Mouse (Mus musculus) gastrocnemius, adult 8-10 months (tissue): ENCODE measurements at regions not wholly inside any gene's neighbourhood (a gene's known extent, or its start where the extent isn't known, plus 50 kb on each side); places are given as distances from the start of the nearest gene placed in this dataset.
"Not testable (repeated sequence)": the region's sequence is repeated elsewhere in the genome, so short reads cannot be mapped to it uniquely, and the experiment has no call there.

ENCODE experiments used
- DNase-seq, 2 experiments: peaks; one replicate each; pipeline ENCODE4 v3.0.0; 2022; ENCODE audit warnings: low spot score in 2 of 2

DNA sequence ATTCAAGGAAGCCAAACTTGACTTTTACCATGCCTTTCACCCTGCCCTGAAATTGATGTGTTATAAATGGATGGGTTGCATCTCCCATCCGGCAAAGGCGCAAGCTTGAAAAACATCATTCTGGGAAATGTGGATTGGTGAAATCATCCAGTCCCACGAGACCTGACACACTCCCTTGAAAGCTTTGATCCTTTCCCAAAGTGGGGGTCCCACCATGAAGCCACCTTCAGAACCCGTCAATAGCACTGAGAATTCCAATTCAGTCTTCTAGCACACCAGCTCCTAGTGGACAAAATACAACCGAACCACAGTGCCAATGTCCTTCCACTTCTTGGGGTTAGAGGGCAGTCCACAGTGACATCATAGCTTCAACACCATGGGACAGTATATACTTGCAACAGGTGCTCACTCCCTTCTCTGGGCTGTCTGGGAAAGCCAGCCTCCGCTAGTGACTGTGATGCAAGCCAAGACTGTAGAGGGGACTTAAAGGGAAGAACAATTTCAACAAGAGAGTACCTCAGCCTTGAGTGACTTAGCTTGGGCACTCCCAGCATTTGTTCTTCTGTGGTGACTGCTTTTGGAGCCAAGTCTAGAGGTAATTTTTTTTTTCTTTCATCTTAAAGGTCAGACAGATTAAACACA, 126.6 kb upstream of the Gmds start:
- DNase-seq, result no peak

GRCm38 (mm10) chr13:32454419-32455146, 116.0 kb upstream of the Gmds start:
- no peak for DNase-seq

- peak; percentile 59 to 84 for DNase-seq
These were observed 111.3 kb upstream of the Gmds start for GRCm38 (mm10) chr13:32449710-32450417.

DNA sequence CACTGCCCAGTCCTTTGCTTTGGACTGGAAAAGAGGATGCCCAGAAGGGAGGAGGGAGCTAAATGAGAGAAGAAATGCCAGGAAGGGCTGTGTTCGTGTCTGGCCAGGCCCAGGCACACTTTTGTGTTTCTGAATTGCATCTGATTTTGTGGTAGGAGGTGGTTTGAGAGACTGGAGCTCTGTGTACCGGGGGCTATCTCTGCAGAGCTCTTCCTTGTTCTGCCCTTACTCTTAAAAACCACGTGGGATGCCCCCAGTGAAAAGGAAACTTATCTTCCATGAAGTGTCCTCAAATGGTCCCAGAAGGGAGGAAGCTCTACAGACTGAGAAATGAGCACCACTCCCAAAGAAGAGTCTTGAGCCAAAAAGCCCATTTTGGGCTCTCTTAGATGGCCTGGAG, 106.0 kb upstream of the Gmds start:
- no peak for DNase-seq

GRCm38 (mm10) chr13:32442025-32442424, 103.5 kb upstream of the Gmds start:
- DNase-seq, result no peak

- DNase-seq, result no peak
These were observed 96.6 kb upstream of the Gmds start for GRCm38 (mm10) chr13:32435136-32435535.

- DNase-seq, result no peak
These were observed 89.9 kb upstream of the Gmds start for GRCm38 (mm10) chr13:32428482-32428881.

DNA sequence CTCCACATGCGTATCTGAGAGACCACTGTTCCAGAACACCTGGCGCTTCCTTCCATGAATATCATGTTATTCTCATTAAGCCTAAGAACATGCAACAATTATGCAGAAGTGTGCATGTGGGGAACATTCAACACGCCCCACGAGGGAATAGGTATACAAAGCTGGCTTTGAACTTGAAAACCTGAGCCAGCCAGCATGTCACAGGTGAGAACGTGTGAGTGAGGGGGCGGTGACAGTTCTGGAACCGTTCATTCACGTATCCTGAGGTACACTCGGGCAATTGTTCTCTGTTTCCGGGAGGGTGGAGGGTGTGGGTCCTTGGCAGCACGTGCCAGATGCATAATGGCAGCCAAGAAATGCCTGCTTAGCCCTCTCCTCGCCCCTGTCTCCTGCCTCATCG, 88.4 kb upstream of the Gmds start:
- no peak for DNase-seq

- no peak for DNase-seq
These were observed 87.7 kb upstream of the Gmds start for GRCm38 (mm10) chr13:32426199-32426598.

DNA sequence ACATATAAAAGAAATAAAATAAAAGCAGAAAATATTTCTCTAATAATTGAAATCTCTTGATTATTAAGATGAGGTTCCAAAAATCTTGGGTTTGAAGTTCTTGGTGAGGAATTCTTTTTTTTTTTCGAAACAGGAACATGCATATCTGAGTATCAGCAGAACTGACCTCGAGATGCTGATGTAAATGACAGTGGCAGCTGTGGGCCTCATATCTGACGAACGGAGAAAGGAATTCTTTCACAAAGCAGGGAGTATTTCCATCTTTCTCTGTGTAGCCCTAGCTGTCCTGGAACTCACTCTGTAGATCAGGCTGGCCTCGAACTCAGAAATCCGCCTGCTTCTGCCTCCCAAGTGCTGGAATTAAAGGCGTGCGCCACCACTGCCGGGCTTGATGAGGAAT, 86.0 kb upstream of the Gmds start:
- DNase-seq, result not testable (repeated sequence)

DNA sequence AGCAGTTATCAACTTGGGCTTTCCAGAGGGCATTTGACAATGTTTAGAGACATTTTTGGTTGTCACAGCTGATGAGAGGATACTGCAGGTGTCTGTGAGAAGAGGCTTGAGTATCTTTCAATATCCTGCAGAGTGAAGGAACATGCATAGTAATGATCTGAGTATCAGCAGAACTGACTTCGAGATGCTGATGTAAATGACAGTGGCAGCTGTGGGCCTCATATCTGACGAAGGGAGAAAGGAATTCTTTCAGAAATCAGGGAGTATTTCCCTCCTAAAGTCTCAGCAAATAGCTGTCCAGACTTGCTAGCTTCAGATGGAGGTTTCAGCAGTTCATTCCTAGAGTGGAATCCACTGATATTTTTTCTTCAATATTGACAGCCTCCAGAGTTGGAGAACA, 83.9 kb upstream of the Gmds start:
- DNase-seq, result no peak

DNA sequence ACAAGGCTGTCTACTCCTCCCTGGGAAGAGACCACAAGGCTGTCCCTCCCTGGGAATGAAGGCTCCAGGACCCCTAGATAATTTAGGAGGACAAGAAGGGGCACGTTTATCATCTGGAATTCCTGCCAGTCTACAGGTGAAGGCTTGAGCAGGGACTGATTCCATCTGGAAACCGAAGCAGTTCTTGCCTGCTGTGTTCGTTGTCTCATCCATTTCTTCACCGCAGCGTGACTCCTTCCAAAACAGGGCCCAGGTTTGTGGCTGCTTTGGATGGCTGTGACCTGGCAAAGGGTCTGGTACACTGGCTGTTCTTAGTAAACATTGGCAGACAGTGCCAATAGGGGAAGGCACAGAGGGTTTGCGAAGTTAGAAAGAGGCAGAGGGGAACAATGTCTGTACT, 80.8 kb upstream of the Gmds start:
- no peak for DNase-seq

GRCm38 (mm10) chr13:32418655-32419054, 80.1 kb upstream of the Gmds start:
- no peak for DNase-seq

DNA sequence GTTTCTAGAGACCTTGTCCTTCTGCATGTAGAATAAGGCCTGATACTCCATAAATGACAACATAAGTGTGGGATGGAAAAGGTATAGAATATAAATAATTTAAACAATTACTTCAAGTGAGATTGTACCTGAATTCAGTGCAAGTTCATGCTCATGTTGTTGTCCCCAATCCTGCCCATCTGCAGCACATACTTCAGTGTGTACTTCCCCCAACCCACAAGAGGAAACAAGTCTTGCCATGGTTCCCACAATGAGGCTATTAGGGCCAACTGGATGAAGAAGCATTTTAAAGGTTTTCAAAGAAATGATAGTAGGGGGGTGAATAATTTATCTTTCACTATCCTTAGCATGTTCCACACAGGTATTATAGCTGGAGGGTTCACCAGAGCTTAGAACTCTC, 79.4 kb upstream of the Gmds start:
- DNase-seq, result no peak

DNA sequence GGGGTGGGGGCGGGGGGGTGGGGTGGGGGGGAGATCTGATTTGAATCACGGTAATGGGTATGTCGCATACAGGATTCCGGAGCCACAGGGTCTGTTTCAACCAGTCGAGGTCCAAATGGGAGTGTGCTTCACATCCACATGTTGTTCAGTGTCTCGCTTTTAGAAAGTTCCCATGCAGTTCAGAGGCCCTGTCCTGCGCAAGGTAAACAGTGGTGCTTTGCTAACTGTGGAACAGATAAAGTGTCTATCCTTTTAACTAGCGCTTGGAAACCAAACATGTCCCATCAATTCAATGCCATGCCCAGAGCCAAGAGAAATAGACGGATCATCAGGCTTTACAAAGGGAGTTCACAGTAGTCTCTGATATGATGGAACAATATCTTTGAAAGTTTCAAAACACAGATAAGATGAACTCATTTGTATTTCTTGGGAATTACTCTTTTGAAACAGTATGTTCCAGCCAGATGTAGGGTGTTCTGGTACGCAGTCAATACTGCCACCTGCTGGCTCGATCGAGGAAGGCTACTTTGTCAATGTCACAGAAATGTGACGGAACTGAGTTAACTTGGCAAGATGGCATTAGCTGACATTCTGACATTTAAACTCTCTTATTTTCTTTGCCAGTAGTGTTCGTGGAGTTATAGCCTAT, 72.9 kb upstream of the Gmds start:
- DNase-seq, result peak; percentile 50 to 54

DNA sequence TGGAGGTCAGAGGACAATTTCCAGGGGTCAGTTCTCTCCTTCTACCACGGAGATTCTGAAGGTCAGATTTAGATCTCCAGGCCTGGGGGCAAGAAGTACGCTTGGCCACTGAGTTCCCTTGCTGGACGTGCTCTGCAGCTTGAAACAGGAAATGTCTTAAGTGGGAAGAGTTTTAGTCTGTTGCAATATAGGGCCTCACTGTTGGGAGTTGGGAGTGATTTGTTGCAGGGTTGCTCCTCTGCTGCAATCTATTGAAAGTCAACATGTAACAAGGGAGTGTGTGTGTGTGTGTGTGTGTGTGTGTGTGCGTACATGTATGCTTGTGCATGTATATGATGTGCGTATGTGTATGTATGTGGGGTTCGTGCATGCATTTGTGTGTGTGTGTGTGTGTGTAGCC, 71.5 kb upstream of the Gmds start:
- DNase-seq, result no peak

DNA sequence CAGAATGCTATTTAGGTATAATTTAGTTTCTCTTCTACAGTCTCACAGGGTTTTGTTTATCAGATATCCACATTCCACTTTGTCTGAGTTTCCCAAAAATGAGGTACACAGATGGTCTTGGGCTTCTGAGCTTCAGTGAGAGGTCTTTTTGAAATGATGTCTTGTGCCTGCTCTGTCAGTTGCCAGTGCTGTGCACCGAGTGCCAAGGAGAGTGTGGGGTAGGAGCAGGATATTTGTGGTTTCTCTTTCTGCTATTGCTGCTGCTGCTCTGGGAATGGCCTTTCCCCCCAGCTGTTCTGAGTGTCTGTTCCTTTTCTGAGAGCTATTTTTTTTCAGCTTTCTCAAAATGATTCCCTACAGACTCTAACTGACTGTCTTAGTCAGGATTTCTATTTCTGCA, 60.1 kb upstream of the Gmds start:
- DNase-seq, result no peak
